Mouse (Mus musculus) bone marrow macrophage, adult 2 months (primary cell): ENCODE results near the gene Pgm2l1. TPM values are rescaled to one million over a fixed set of nuclear protein-coding genes. Genes with fewer than 3 reads are reported as not detected.
"Not testable (repeated sequence)": the region's sequence is repeated elsewhere in the genome, so short reads cannot be mapped to it uniquely, and the experiment has no call there.

Source experiments
- H3K27ac ChIP-seq: 2 replicates; pipeline ENCODE4 v1.5.1; 2012; ENCODE audit warnings: low read depth, low read length; ENCODE audit not compliant: insufficient read depth
- H3K4me1 ChIP-seq: 2 replicates; pipeline ENCODE4 v1.6.1; 2012; ENCODE audit warnings: low read length; ENCODE audit not compliant: control insufficient read depth, insufficient read depth
- H3K4me3 ChIP-seq: 2 replicates; pipeline ENCODE4 v1.5.1; 2012; ENCODE audit warnings: mild to moderate bottlenecking, low read length, moderate library complexity; ENCODE audit not compliant: insufficient read depth
- CTCF ChIP-seq: IDR thresholded peaks from 2 replicates; pipeline ENCODE4 v1.5.1; 2012; ENCODE audit warnings: low read depth, mild to moderate bottlenecking, low read length, moderate library complexity
- POLR2A ChIP-seq: IDR thresholded peaks from 2 replicates; pipeline ENCODE4 v1.6.1; 2012; ENCODE audit warnings: mild to moderate bottlenecking, low read depth, low read length, borderline replicate concordance
- polyA plus RNA-seq: library from polyadenylated mRNA; stranded (reverse); fragments of >200 nt; gene quantifications from 2 replicates; pipeline ENCODE4 v1.2.4, GENCODE M21; 2012; ENCODE audit not compliant: missing spikeins, insufficient read depth, insufficient read length

Pgm2l1 gene
- polyA plus RNA-seq, 1 experiment = 14.1 TPM

DNA sequence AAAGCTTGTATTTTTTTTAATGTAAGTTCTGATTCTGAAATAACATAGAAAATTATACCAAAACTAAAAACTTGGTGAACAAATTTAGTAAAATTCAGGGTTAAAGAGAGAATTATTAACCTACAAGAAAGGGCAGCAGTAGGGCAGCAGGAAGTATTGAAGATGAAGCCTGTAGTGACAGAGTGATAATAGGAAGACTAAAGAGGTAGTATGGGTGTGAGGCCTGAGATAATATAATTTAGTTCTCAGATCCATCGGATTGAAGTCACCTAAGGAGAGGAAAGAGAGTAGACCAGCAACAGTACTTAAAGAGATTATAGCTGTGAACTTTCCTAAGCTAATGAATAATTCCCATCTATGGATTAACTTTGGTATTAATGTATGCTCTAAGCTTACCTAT is 15.8 kb downstream of the Pgm2l1 start:
- TF ChIP-seq CTCF (no peak), POLR2A (no peak)
- H3K4me1 ChIP-seq = peaks cover 13% of the 10 kb centered on the region
- H3K4me3 ChIP-seq = no peak overlapping the region
- H3K27ac ChIP-seq = no peak overlapping the region

DNA sequence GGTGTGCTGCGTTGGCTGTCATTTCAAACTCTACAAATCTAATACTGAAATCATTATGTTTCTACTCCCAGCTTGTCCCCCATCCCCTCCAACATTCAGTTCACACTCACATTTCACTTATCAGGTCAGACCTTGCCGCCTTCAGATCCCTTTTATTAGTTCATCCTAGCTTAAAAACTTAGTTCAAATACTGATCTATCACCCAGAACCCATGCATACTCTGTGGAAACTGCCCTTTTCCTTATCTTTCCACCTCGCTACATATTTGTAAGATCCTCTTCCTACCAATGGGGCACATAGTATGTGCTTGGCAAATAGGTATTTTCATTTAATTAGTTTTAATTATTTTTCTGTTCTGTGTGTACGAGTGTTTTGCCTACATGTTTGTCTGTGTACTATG is 17.0 kb downstream of the Pgm2l1 start:
- Histone ChIP-seq H3K4me3 (no peak overlapping the region), H3K4me1 (peaks cover 13% of the 10 kb centered on the region), H3K27ac (no peak overlapping the region)
- TF ChIP-seq CTCF (no peak), POLR2A (no peak)

DNA sequence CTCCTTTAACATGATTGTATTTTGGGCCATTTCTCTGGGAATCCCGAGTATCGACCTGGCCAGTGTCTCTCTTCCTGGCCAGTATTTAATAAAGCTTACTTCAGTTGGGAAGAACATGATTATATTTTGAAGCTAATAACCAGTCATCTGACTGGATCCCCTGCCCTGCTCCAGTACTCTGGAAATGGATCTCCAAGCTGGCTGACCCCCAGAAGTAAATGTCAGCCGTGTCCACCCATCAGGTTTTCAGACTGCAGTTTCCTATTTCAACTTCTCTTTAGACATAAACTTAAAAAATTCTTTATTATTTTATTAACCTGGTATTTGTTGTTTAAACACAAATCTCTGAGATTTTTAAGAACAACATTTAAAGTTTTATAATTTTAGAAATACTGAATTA is 18.0 kb downstream of the Pgm2l1 start:
- Histone ChIP-seq H3K4me3 (no peak overlapping the region), H3K4me1 (peaks cover 13% of the 10 kb centered on the region), H3K27ac (no peak overlapping the region)
- no peak for TF ChIP-seq CTCF
- no peak for TF ChIP-seq POLR2A

- peaks cover 7% of the 10 kb centered on the region for H3K4me1 ChIP-seq
- no peak overlapping the region for H3K4me3 ChIP-seq
- TF ChIP-seq CTCF = no peak
- TF ChIP-seq POLR2A = no peak
- H3K27ac ChIP-seq = no peak overlapping the region
Measured at GRCm38 (mm10) chr7:100250667-100251066, 23.5 kb downstream of the Pgm2l1 start.

GRCm38 (mm10) chr7:100262350-100262749 is 35.2 kb downstream of the Pgm2l1 start:
- no peaks in the 10 kb centered on the region for H3K4me1 ChIP-seq
- no peak overlapping the region for H3K27ac ChIP-seq
- TF ChIP-seq CTCF = no peak
- TF ChIP-seq POLR2A = no peak
- no peak overlapping the region for H3K4me3 ChIP-seq

DNA sequence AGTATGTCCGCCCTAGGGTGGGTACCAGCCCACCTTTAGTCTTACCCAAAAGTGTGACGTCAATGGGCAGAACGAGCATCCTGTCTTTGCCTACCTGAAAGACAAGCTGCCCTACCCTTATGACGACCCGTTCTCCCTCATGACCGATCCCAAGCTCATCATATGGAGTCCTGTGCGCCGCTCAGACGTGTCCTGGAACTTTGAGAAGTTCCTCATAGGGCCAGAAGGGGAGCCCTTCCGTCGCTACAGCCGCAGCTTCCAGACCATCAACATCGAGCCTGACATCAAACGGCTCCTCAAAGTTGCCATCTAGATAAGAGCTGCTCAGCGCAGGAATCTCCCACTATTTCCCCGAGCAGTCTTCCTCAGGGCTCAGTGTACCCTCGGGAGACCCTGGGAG is 37.7 kb downstream of the Pgm2l1 start:
- not testable (repeated sequence) for H3K27ac ChIP-seq, H3K4me1 ChIP-seq, H3K4me3 ChIP-seq

DNA sequence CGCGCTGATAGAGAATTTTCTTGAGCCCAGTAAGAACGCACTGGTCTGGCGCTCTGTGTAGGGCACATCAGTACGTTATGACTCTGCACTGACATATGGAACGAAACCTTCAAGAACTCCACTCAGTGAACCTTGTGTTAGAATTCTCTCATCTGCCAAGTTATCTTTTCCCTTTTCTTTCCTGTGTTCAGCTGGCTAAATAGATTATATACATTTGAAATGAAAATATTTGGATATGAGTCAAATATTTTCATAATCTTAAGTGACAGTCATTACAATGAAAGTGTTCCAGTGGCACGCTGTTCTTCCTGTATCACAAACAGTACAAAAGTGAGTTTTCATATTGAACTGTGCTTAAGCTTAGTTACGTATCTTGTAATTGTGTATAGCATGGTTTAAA is 45.2 kb downstream of the Pgm2l1 start:
- no peak overlapping the region for H3K27ac ChIP-seq
- TF ChIP-seq POLR2A (no peak), CTCF (no peak)
- H3K4me3 ChIP-seq = no peak overlapping the region
- H3K4me1 ChIP-seq = peaks cover 8% of the 10 kb centered on the region

- 0 out of 2 replicates have a peak, but pooled peaks cover under 1% of the 10 kb centered on the region for H3K4me1 ChIP-seq
- no peak overlapping the region for H3K4me3 ChIP-seq
- no peak overlapping the region for H3K27ac ChIP-seq
- no peak for TF ChIP-seq POLR2A
- no peak for TF ChIP-seq CTCF
Measured at GRCm38 (mm10) chr7:100274507-100274906, 47.3 kb downstream of the Pgm2l1 start.

- Histone ChIP-seq H3K27ac (no peak overlapping the region), H3K4me1 (no peaks in the 10 kb centered on the region), H3K4me3 (no peak overlapping the region)
- TF ChIP-seq POLR2A (no peak), CTCF (no peak)
Measured at GRCm38 (mm10) chr7:100276397-100276796, 49.2 kb downstream of the Pgm2l1 start.

- H3K4me3 ChIP-seq = no peak overlapping the region
- TF ChIP-seq CTCF (no peak), POLR2A (no peak)
- H3K27ac ChIP-seq = no peak overlapping the region
- H3K4me1 ChIP-seq = no peaks in the 10 kb centered on the region
Measured at GRCm38 (mm10) chr7:100279803-100280202, 52.6 kb downstream of the Pgm2l1 start.

GRCm38 (mm10) chr7:100281596-100281995 is 54.4 kb downstream of the Pgm2l1 start:
- H3K4me1 ChIP-seq = no peaks in the 10 kb centered on the region
- no peak overlapping the region for H3K27ac ChIP-seq
- no peak for TF ChIP-seq POLR2A
- no peak for TF ChIP-seq CTCF

More at GRCm38 (mm10) chr7:100281596-100281995, 54.4 kb downstream of the Pgm2l1 start:
- H3K4me3 ChIP-seq = no peak overlapping the region
